Mouse (Mus musculus) embryo, embryonic 11 days (tissue): ENCODE data around the gene Elmod3.
"Not testable (repeated sequence)": the region's sequence is repeated elsewhere in the genome, so short reads cannot be mapped to it uniquely, and the experiment has no call there.

ENCODE experiments used
- DNase-seq: peaks from one replicate; pipeline ENCODE4 v3.0.0-alpha.2; 2015

Gene Elmod3

GRCm38 (mm10) chr6:72567508-72567907 is 30.7 kb downstream of the Elmod3 start:
- DNase-seq: no peak

GRCm38 (mm10) chr6:72566044-72566443 is 32.2 kb downstream of the Elmod3 start:
- peak; percentile 86 for DNase-seq

DNA sequence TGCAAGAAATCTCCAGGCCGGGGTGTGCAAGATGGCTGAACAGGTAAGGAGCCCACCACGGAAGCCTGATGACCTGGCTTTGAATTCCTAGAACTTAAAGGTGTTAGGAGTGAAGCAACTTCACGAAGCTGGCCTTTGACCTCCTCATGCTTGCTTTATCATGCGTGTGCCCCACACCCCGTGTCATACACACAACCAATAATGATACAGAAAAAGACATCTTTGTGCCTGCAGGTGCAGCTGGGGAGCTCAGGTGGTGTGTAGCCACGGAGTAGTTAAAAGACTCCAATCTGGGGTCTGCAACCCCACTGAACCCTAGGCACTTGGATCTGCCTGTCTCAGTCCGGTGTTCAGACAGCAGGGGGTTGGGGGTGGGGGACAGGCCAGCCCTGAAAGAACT is 32.7 kb downstream of the Elmod3 start:
- no peak for DNase-seq

DNA sequence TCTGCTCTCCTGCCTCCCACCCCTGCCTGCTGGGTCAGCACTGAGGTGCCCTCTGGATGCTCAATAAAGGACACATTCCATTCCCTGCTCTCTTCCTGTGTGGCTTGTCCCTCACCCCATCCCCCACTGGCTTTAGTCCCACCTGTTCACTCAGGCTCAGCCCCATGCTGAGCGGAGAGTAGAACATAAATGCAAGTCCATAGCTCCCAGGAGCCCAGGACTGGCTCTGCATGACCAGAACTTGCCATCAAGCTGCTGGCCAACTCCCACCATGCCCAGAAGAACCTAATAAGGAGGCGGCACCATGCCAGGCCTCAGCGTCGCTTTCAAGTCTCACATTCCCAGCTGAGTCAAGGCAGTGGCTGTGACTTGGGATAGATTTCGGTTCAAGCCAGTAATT is 35.3 kb downstream of the Elmod3 start:
- no peak for DNase-seq

DNA sequence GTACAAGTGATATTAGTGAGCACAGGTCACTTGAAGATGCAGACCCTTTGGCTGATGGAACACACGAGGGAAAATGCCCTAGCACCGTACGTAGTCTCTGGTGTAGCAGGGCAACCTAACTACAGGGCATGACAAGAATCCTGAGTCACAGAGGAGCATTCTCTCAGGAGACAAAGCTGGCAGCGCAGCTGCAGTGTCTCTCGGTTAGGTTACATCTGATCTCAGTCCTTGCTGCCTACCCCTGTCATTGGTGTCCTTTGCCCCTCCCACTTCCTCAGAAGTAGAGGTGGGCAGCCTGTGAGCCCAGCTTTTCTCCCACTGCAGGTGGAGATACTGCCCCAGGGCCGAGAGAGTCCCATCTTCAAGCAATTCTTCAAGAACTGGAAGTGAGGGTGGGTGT is 35.7 kb downstream of the Elmod3 start:
- DNase-seq: no peak

DNA sequence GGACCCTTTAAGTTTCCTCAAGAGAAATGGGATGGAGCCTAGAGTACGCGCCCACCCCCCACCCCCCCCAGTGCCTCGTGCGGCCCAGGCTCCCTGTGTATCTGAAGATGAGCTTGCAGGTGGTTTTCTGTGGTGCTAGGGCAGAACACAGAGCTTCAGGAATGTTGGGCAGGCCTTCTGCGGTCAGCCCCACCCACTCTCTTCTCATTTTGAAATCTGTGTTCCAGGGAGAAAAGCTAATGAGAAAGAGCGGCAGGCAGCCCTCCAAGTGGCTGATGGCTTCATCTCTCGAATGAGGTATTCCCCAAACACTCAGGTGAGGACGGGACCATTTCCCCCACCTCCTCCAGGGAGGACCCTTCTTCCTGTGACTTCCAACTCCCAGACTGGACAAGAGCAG is 37.4 kb downstream of the Elmod3 start:
- no peak for DNase-seq

DNA sequence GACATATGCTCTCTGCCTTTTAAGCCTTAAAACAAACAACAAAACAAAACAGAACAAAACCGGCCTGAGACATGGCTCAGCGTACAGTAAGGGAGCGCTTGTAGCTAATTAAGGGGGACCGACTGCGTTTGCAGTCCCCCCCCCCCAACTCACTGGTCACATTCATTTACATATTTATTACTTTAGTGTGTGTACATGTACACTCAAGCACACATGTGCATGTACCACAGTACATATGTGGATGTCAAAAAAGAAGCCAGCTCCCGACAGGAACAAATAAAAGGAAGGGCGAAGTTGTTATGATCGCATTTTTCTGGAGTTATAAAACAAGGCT is 45.2 kb downstream of the Elmod3 start:
- DNase-seq: no peak

DNA sequence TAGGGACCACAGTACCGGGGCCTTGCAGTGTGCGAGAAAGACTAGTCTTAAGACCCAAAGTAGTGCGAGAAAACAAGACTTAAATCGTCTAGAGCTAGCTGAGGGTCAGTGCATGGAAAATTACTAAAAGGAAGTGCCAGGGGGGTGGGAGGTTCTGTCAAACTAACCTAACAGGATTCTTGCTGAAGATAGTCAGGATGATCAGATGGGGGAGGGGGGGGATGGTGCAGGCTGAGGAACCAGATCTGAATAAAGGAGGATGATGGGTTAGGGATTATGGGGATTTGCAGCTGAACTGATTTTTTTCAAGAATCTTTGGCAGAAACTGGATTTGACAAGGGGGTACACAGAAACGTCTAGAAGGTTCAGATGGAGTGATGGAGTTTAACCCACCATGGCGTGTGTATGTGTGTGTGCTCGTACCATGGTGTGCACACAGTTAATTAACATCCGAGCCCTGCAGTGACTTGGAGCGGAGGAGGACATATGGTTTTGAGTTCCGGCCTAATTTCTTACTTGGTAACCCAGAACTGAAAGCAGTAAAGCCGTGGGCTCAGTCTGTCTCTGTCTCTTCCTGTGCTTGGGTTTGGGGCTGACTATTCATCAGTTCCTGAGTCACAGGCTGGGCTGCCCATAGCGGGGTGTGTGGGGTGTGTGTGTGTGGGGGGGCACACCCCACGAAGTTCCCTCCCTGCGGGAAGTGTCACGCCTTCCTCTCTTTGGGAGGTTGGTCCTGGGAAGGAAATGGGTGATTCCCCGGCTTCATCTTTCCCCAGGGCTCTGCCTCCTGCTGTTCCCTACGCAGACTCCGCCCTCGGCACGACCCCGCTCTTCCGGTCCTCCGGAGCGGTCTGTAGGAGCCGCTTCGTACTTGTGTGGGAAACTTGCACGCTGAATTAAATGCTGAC is 45.8 kb downstream of the Elmod3 start:
- peak; percentile 89 for DNase-seq

DNA sequence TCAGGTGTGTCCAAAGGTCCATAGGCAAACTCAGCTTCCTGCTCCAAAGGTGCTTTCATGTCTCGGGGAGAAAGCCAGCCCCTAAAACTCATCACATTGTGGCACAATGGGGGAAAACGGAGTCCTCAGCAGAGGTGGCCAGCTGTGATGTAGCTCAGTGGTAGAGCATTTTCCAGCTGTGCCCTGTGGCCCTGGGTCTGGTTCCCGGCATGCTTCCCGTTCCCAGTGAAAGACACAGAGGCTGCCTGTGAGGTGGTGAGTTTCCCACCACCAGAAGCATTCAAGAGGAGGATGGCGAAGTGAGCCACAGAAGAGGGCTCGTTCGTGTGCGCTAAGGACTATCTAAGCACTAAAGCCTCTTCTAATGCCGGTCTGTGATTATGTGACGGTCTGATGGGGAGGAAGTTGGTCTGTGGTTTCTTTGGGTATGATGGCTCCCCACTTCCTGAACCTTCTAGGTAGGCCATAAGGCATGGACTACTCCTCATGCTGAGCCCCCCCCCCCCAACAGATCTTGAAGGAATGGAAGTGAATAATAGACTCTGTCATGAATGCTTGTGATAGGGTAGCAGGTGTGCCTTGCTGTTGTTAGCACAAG is 47.6 kb downstream of the Elmod3 start:
- no peak for DNase-seq

- DNase-seq: no peak
Measured at GRCm38 (mm10) chr6:72550025-72550424, 48.2 kb downstream of the Elmod3 start.

DNA sequence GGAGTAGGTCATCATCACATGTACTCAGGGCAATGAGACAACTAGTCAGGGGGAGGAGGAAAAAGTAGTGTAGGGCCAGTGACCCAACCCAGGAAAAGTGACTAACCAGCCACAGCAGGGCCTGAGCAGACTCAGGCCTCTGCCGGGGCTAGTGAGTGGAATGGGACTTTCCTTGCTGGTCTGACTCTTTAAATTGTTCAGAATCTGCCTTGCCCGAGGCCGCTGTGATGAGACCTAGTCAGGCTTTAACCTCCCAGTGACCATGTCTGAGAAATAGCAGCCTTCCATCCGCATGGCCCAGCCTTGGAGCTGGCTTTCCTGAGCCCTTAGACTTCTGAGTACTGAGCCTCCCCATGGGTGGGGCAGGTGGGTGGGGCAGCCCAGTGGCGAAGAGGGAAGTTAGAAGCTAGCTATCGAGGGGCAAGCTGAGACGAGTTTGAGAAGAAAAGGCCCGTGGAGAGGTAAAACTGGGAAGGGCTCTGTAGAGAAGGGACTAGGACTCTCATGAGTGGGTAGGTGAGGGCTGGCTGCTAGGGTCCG is 49.1 kb downstream of the Elmod3 start:
- no peak for DNase-seq

DNA sequence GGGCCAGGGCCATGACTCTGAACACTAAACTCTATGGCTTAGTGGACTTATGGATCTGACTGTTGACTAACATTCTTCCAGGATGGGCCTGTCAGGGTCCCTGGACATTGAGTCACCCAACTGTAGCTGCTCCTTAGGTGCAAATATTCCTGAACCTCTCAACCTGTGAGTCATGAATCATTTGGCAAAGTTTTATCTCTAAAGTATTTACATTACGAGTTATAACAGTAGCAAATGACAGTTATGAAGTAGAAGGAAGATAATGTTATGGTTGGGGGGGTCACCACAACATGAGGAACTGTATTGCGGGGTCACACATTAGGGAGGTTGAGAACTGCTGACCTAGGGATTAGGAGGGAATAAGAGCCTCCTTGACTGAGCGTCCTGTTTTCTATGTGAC is 50.4 kb downstream of the Elmod3 start:
- DNase-seq: no peak

GRCm38 (mm10) chr6:72547121-72547520 is 51.1 kb downstream of the Elmod3 start:
- no peak for DNase-seq

DNA sequence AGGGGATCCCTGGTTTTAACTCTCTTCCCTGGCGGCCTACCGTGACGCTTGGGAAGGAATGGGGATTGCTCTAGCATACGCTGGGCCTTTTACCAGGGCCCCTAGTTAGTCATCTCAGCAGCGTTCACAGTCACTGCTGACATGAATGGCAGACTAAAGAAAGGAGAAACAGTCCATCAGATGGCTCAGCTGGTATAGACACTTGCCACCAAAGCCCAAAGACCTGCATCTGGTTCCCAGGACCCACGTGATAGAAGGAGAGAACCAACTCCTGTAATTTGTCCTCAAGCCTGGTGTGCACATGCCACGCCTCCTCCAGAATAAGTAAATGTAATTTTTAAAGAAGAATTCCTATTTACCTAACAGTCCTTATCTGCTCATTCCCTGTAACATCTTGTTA is 52.8 kb downstream of the Elmod3 start:
- DNase-seq: no peak

DNA sequence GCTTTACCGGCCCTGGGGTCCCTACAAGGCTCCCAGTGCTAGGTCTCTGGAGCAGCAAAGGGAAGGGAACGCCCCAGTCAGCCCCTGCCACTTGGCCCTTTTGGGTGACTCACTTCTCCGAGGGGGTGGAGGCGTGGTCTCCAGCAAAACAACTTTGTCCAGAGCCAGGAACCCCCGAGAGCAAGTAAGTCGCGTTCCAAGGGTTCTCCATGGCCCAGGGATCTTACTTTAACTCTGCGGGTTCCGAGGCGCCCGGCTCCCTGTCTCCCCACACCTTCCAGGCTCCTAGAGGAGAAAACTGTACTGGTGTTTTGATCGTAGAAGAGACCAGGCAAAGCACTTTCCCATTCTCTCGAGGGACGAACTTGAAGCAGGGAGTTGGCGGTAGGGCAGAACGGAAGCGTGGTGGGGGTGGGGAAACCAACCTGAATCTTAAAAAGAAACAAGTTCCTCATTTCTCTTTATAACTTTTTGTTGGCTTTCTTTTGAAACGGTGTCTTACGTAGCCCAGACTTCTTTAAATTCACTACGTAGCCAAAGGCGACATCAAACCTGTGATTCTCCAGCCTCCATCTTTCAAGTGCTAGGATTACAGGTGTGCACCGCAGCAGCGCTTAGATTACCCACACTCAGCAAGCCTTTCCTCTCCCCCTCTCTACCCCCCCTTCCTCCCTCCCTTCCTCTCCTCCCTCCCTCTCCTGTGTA is 53.8 kb downstream of the Elmod3 start, which contains the start of gene Capg:
Capg (plus strand) TSS at position 109 of the 705 bp plus-strand sequence.
- DNase-seq: peak; percentile 37

- DNase-seq: no peak
Measured at GRCm38 (mm10) chr6:72543265-72543850, 54.9 kb downstream of the Elmod3 start.

GRCm38 (mm10) chr6:72538562-72539031 is 59.6 kb downstream of the Elmod3 start:
- DNase-seq: peak; percentile 86

DNA sequence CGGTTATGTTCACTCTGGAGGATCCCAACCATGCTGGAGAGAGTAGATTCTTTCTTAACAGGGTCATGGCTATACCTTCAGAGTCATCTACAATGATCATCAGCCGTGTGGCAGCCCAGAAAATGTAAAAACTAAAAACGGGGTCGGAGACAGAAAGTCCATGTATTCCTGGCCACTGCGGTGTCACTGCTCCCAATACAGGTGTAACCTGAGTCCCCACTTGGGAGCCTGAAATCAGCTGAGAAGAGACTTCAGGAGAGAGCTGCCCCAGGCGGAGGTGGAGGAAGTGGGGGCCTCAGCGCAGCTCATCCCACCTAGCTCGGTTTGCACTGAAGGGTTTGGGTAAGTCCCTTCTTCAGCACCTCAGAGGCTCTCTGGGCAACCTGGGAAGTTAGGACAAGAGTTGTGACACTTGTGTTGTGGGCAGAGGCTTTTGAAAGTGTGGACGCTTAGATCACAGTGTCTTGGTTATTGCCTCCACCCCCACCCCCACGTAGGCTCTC is 60.2 kb downstream of the Elmod3 start:
- DNase-seq: no peak

DNA sequence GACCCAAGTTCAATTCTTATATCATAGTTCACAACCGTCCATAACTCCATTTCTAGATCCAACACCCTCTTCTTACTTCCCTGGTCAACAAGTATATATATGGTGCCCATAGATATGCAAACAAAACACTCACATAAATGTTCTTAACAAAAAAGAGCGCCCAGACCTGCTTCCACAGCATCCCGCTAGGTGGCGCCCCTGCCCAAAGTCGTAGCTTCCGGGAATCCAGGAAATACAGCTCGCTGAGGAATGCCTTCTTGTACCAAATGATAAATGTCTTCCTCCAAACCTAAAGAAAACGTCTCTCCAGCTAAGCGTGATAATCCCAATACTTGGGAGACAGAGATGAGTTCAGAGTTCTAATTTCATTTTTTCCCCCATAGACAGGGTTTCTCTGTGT is 63.0 kb downstream of the Elmod3 start:
- DNase-seq: peak; percentile 83

DNA sequence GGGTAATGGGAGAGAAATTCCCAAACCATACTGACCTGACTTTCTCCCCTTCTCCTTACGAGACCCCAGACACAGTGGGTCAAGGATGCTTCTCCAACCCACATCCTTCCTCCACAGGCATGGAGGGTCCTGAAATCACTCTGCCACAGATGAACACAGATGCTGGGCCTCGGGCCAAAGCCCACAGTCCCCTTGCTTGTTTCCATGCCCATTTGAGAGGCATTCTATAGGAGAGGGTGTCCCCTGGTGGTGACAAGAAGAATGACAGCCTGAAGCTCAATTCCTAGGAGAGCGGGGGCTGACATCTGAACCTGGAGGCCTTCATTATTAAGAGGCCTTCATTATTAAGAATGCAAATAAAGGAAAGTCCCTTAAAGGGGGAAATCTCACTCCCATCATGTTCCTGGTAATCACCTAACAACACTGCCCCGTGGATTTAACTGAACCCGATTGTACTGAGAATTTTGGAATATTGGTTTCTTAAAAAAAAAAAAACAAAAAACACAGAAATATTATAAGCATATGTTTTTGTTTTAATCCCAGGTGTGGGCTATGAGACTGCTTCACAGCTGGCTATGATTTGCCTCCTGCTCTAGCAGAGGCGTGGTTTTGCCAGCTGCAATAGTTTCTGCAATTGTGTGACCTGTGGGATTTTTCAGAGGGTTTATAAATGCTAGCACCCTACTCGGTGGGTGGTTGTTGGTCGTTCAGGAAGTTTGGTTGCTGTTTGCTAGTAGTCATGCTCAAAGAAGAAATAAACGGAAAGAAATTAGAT is 64.0 kb downstream of the Elmod3 start:
- DNase-seq: peak; percentile 87

GRCm38 (mm10) chr6:72533555-72533954 is 64.7 kb downstream of the Elmod3 start:
- not testable (repeated sequence) for DNase-seq

DNA sequence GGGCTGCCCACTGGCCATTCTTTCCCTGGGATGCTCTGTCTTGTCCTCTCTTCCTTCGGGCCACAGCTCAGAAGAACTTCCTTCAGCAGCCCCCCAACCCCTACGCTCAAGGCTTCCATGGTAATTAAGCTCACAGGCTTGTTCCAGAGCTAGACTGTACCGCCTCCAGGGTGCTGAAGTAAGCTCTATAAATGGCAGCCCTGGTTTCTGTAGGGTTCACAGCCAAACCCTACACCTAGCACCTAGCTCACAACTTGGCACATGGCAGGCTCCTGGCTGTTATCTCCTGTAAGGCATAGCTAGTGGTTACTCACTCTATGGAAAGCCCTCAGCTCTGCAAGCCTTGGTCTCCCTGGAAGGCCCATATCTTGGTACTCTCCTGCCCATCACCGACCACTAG is 65.6 kb downstream of the Elmod3 start:
- no peak for DNase-seq
